Mouse (Mus musculus) kidney, postnatal 0 days (tissue): ENCODE measurements around the gene Gm20870. TPM values are rescaled to one million over a fixed set of nuclear protein-coding genes. Genes with fewer than 3 reads are reported as not detected.
"Not testable (repeated sequence)": the region's sequence is repeated elsewhere in the genome, so short reads cannot be mapped to it uniquely, and the experiment has no call there.

Source experiments
- ATAC-seq: fragments of 200-750 bp; cut with Nextera tagmentation; replicated peaks from 2 replicates; pipeline ENCODE4 v1.8.0; 2017; ENCODE audit warnings: low read depth, moderate number of reproducible peaks, moderate TSS enrichment, moderate library complexity; ENCODE audit not compliant: low FRiP score
- DNase-seq: peaks from one replicate; pipeline ENCODE4 v3.0.0-alpha.2; 2016; ENCODE audit warnings: low spot score
- H3K27ac ChIP-seq: fragments of 300-500 bp; sonication (generic); 2 replicates; pipeline ENCODE4 v1.5.1; 2014; ENCODE audit warnings: mild to moderate bottlenecking
- H3K27me3 ChIP-seq: fragments of 300-500 bp; sonication (generic); 2 replicates; pipeline ENCODE4 v1.6.1; 2014; ENCODE audit warnings: low read length, mixed read lengths; ENCODE audit not compliant: insufficient read depth
- H3K36me3 ChIP-seq: fragments of 300-500 bp; sonication (generic); 2 replicates; pipeline ENCODE4 v1.6.1; 2014; ENCODE audit warnings: low read length, mixed read lengths; ENCODE audit not compliant: insufficient read depth
- H3K4me1 ChIP-seq: fragments of 300-500 bp; sonication (generic); replicated peaks from 2 replicates; pipeline ENCODE4 v1.6.1; 2014; ENCODE audit warnings: antibody characterized with exemption, low read length, mixed read lengths; ENCODE audit not compliant: insufficient read depth
- H3K4me2 ChIP-seq: fragments of 300-500 bp; sonication (generic); 2 replicates; pipeline ENCODE4 v1.6.1; 2014; ENCODE audit warnings: mild to moderate bottlenecking, low read length, moderate library complexity, mixed read lengths
- H3K4me3 ChIP-seq: fragments of 300-500 bp; sonication (generic); replicated peaks from 2 replicates; pipeline ENCODE4 v1.5.1; 2014; ENCODE audit warnings: low read depth, low read length
- H3K9ac ChIP-seq: fragments of 300-500 bp; sonication (generic); 2 replicates; pipeline ENCODE4 v1.6.1; 2014; ENCODE audit warnings: low read depth, low read length
- H3K9me3 ChIP-seq: fragments of 300-500 bp; sonication (generic); replicated peaks from 2 replicates; pipeline ENCODE4 v1.6.1; 2016; ENCODE audit warnings: low read length, inconsistent platforms, mixed read lengths
- WGBS: fragments of 180-500 bp; shearing (Covaris S2); extraction: QIAGEN DNeasy Blood & Tissue Kit; methylation state at CpG from one replicate; pipeline ENCODE4 v1.1.7; 2014; 5-methylcytosine and 5-hydroxymethylcytosine counted together
- polyA plus RNA-seq: library from polyadenylated mRNA; unstranded; fragments of >200 nt; fragmentation: Nextera tagmentation; extraction: Ambion mirVana; gene quantifications from 2 replicates; pipeline ENCODE4 v1.2.1, GENCODE M21; 2015

The Gm20870 gene
- polyA plus RNA-seq: not detected in 2 replicates

DNA sequence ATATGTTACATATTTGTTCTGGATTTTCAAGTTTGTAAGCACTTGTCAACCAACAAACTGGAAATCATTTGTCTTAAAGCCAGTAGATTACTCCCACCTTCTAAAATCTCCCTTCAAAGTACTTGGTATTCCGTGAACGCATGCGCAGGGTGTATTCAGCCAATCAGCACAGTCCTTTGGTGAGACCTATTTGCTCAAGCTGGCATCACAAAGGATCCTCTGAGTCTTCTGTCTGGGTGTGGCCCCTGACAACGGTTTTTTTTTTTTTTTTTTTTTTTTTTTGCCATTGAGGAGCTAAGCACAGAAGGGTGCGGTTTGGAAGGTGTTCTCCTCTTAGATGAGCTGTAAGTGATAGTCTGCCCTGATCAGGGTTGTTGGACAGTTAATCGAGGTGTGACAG lies at the start of gene Gm20870:
Gm20870 (plus strand) TSS at position 301 of the 400 bp plus-strand sequence.
- not testable (repeated sequence) for H3K9me3 ChIP-seq, H3K4me2 ChIP-seq, H3K4me3 ChIP-seq, ATAC-seq, DNase-seq, H3K36me3 ChIP-seq, H3K4me1 ChIP-seq, H3K9ac ChIP-seq, H3K27ac ChIP-seq, H3K27me3 ChIP-seq
- no CpG with 5 or more reads among the region's 6 CpGs for WGBS

Other genes with a start within 250 kb of the Gm20870 start
- gene Gm20869, start 222.6 kb upstream of the Gm20870 start, polyA plus RNA-seq: not detected in 2 replicates